Mouse (Mus musculus) stomach, embryonic 14.5 days (tissue): ENCODE results near the gene Hspb2. TPM values are rescaled to one million over a fixed set of nuclear protein-coding genes. Genes with fewer than 3 reads are reported as not detected.
A peak's percentile ranks its signal among the peaks of the same experiment; 100 is the strongest.

Experiments
- ATAC-seq: fragments of 200-750 bp; cut with Nextera tagmentation; 2 replicates; pipeline ENCODE4 v1.8.0; 2017; ENCODE audit warnings: low read depth, moderate TSS enrichment; ENCODE audit not compliant: insufficient number of reproducible peaks, insufficient read depth, low FRiP score
- H3K27ac ChIP-seq: fragments of 300-500 bp; sonication (generic); 2 replicates; pipeline ENCODE4 v1.5.1; 2014; ENCODE audit warnings: mild to moderate bottlenecking, low read length, moderate library complexity, mixed read lengths
- H3K27me3 ChIP-seq: fragments of 300-500 bp; sonication (generic); 2 replicates; pipeline ENCODE4 v1.6.1; 2014; ENCODE audit warnings: low read length, control low read depth, mixed read lengths; ENCODE audit not compliant: control insufficient read depth, insufficient read depth
- H3K36me3 ChIP-seq: fragments of 300-500 bp; sonication (generic); 2 replicates; pipeline ENCODE4 v1.6.1; 2014; ENCODE audit warnings: mild to moderate bottlenecking, control low read depth, low read length, moderate library complexity, mixed read lengths; ENCODE audit not compliant: control insufficient read depth, insufficient read depth
- H3K4me1 ChIP-seq: fragments of 300-500 bp; sonication (generic); 2 replicates; pipeline ENCODE4 v1.6.1; 2014; ENCODE audit warnings: low read length, control low read depth, mixed read lengths; ENCODE audit not compliant: control insufficient read depth, insufficient read depth
- H3K4me2 ChIP-seq: fragments of 300-500 bp; sonication (generic); replicated peaks from 2 replicates; pipeline ENCODE4 v1.6.1; 2014; ENCODE audit warnings: low read depth, low read length, control low read depth
- H3K4me3 ChIP-seq: fragments of 300-500 bp; sonication (generic); 2 replicates; pipeline ENCODE4 v1.5.1; 2014; ENCODE audit warnings: low read depth, low read length, control low read depth
- H3K9ac ChIP-seq: fragments of 300-500 bp; sonication (generic); replicated peaks from 2 replicates; pipeline ENCODE4 v1.6.1; 2014; ENCODE audit warnings: low read depth, mild to moderate bottlenecking, control low read depth, low read length, moderate library complexity, mixed read lengths
- H3K9me3 ChIP-seq: fragments of 300-500 bp; sonication (generic); 2 replicates; pipeline ENCODE4 v1.6.1; 2016; ENCODE audit warnings: low read depth, low read length, control low read depth; ENCODE audit not compliant: control insufficient read depth
- WGBS: fragments of 180-500 bp; shearing (Covaris S2); extraction: QIAGEN DNeasy Blood & Tissue Kit; methylation state at CpG from one replicate; pipeline ENCODE4 v1.1.7; 2014; 5-methylcytosine and 5-hydroxymethylcytosine counted together
- polyA plus RNA-seq: library from polyadenylated mRNA; unstranded; fragments of >200 nt; fragmentation: Nextera tagmentation; extraction: Ambion mirVana; gene quantifications from 2 replicates; pipeline ENCODE4 v1.2.1, GENCODE M21; 2014

The Hspb2 gene
- polyA plus RNA-seq, 1 experiment from 2014 or later, result 1.5 TPM

GRCm38 (mm10) chr9:50742744-50743143 is 9.4 kb downstream of the Hspb2 start:
- Histone ChIP-seq H3K9me3 (no peaks in the 10 kb centered on the region), H3K4me2 (no peak overlapping the region), H3K9ac (no peak overlapping the region), H3K36me3 (no peaks in the 10 kb centered on the region), H3K4me1 (peaks cover 8% of the 10 kb centered on the region; the same call in 1 of the 2 replicates), H3K4me3 (no peak overlapping the region), H3K27me3 (no peaks in the 10 kb centered on the region), H3K27ac (no peak overlapping the region)
- WGBS, result 81% methylated on average over 2 of the region's 2 CpGs
- no peak for ATAC-seq

- Histone ChIP-seq H3K27me3 (no peaks in the 10 kb centered on the region), H3K27ac (no peak overlapping the region), H3K4me1 (peaks cover 8% of the 10 kb centered on the region; the same call in 1 of the 2 replicates), H3K36me3 (no peaks in the 10 kb centered on the region), H3K4me3 (no peak overlapping the region), H3K9ac (no peak overlapping the region), H3K4me2 (no peak overlapping the region), H3K9me3 (no peaks in the 10 kb centered on the region)
- WGBS, result 88% methylated on average over 3 of the region's 3 CpGs
- no peak for ATAC-seq
These were observed 9.9 kb downstream of the Hspb2 start for GRCm38 (mm10) chr9:50742261-50742660.

- Histone ChIP-seq H3K36me3 (no peaks in the 10 kb centered on the region), H3K4me2 (no peak overlapping the region), H3K9me3 (no peaks in the 10 kb centered on the region), H3K27me3 (no peaks in the 10 kb centered on the region), H3K9ac (no peak overlapping the region), H3K27ac (no peak overlapping the region), H3K4me1 (0 out of 2 replicates have a peak, but pooled peaks cover 6% of the 10 kb centered on the region), H3K4me3 (no peak overlapping the region)
- 86% methylated on average over 14 of the region's 14 CpGs for WGBS
- ATAC-seq, result no peak
These were observed 11.0 kb downstream of the Hspb2 start for GRCm38 (mm10) chr9:50740867-50741784.

GRCm38 (mm10) chr9:50738914-50739870 is 13.0 kb downstream of the Hspb2 start, which contains the start of gene Dixdc1:
Dixdc1 (minus strand) TSS chr9:50739517.
- Histone ChIP-seq H3K4me3 (peak within 1 kb of the TSS; percentile 18), H3K27me3 (no peaks in the 10 kb centered on the region), H3K36me3 (no peaks in the 10 kb centered on the region), H3K27ac (peak within 1 kb of the TSS; percentile 2; the same call in 1 of the 2 replicates), H3K4me2 (peak within 1 kb of the TSS; percentile 57), H3K9me3 (no peaks in the 10 kb centered on the region), H3K9ac (no peak within 1 kb of the TSS), H3K4me1 (0 out of 2 replicates have a peak, but pooled peaks cover 6% of the 10 kb centered on the region)
- peak; percentile 99 for ATAC-seq
- WGBS, result 10% methylated on average over 36 of the region's 36 CpGs

GRCm38 (mm10) chr9:50734989-50735388 is 17.2 kb downstream of the Hspb2 start:
- WGBS, result 5% methylated on average over 9 of the region's 9 CpGs
- no peak overlapping the region for H3K4me3 ChIP-seq
- H3K27me3 ChIP-seq, result no peaks in the 10 kb centered on the region
- 0 out of 2 replicates have a peak, but pooled peaks cover 6% of the 10 kb centered on the region for H3K4me1 ChIP-seq
- no peak overlapping the region for H3K27ac ChIP-seq
- ATAC-seq, result no peak
- no peak overlapping the region for H3K9ac ChIP-seq
- H3K36me3 ChIP-seq, result no peaks in the 10 kb centered on the region
- no peaks in the 10 kb centered on the region for H3K9me3 ChIP-seq
- H3K4me2 ChIP-seq, result no peak overlapping the region

GRCm38 (mm10) chr9:50732560-50732959 is 19.6 kb downstream of the Hspb2 start:
- Histone ChIP-seq H3K4me3 (no peak overlapping the region), H3K9me3 (no peaks in the 10 kb centered on the region), H3K36me3 (no peaks in the 10 kb centered on the region), H3K27me3 (no peaks in the 10 kb centered on the region), H3K27ac (no peak overlapping the region), H3K9ac (no peak overlapping the region), H3K4me2 (no peak overlapping the region), H3K4me1 (no peaks in the 10 kb centered on the region)
- no peak for ATAC-seq
- WGBS, result 25% methylated on average over 4 of the region's 4 CpGs

GRCm38 (mm10) chr9:50729600-50729999 is 22.6 kb downstream of the Hspb2 start:
- ATAC-seq, result no peak
- no peaks in the 10 kb centered on the region for H3K9me3 ChIP-seq
- H3K27me3 ChIP-seq, result no peaks in the 10 kb centered on the region
- 35% methylated on average over 4 of the region's 4 CpGs for WGBS
- no peak overlapping the region for H3K4me3 ChIP-seq
- H3K36me3 ChIP-seq, result no peaks in the 10 kb centered on the region
- H3K4me2 ChIP-seq, result no peak overlapping the region
- H3K9ac ChIP-seq, result no peak overlapping the region
- H3K4me1 ChIP-seq, result no peaks in the 10 kb centered on the region
- H3K27ac ChIP-seq, result no peak overlapping the region
